Mouse (Mus musculus) liver, embryonic 14.5 days (tissue): Measurements from ENCODE around the gene Hsd3b4.
"Not testable (repeated sequence)": the region's sequence is repeated elsewhere in the genome, so short reads cannot be mapped to it uniquely, and the experiment has no call there.

Source experiments
- CTCF ChIP-seq: IDR thresholded peaks from 2 replicates; pipeline ENCODE4 v1.5.1; 2016; ENCODE audit warnings: antibody characterized with exemption, low read depth, control low read depth
- EP300 ChIP-seq: IDR thresholded peaks from 2 replicates; pipeline ENCODE4 v1.6.1; 2016; ENCODE audit warnings: antibody characterized with exemption, low read depth

DNA sequence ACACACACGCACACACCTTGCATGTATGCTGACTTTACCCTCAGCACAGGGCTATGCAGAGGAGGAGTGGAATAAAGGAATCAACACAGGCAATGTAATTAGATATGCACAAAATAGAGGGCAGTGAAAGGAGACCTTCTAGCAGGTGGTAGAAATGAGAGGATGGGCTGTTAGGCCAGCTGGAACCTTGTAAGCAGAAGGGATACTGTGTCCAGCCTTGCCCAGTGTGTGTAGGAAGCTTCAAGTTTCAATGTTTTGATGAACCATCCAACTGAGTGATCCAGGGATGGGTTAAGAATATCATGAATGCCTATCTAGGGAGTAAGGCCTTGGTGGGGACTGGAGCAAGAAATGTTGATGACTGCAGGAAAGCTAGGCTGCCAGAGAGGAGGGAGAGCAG lies 38.2 kb upstream of the Hsd3b4 start:
- not testable (repeated sequence) for TF ChIP-seq CTCF, EP300
